Comparison of ENCODE assay signal across 24 mouse cellular contexts in the genomic region with DNA sequence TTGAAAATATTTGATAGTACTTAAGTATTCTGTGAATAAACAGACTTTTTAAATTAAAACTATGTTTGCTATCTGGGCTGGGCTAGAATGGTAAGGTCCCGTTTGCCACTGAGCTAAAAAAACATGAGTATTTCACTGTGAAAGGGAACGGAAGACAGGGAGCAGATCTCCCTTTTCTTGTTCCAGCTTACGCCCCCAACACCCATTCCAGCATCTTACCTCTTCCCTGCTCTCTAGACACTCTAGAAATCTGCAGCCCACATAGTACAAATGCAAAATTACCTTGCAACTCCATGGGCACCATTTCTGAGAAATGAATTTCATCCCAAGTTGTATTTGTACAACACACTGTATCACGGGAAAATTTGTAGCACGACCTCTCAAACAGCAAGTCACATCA. TPM values are rescaled to one million over a fixed set of nuclear protein-coding genes. Genes with fewer than 3 reads are reported as not detected.
A peak's percentile ranks its signal among the peaks of the same experiment; 100 is the strongest.
DNase-seq lines count a peak whose midpoint lies in the region; ATAC-seq lines count a peak whose summit lies in the region.
"Had no signal": no experiment of that assay in that cellular context is flagged by ENCODE, and none has a peak within 500 bp of the region (broad histone marks: within the 10 kb centered on the region; RNA-seq: fewer than 3 reads in every experiment).

No protein-coding gene starts in this region.

- DNase-seq in frontal cortex, postnatal 36 days (ENCODE audit: low spot score in 2 of 2): no peak
- peak; percentile 22 for DNase-seq in heart, adult 11 months
- no peak for DNase-seq in heart, embryonic 10.5 days (ENCODE audit: low spot score)
- peak; percentile 42 for DNase-seq in right cerebral cortex, adult 18-20 months
- DNase-seq in right cerebral cortex, postnatal 14 days: no peak
- DNase-seq in brain, adult 2 months (ENCODE audit: low read depth, low spot score): peak; percentile 66
- no peak for DNase-seq in layer of hippocampus, postnatal 25 days (ENCODE audit: extremely low spot score in 1 of 2, low spot score in 1 of 2)
- DNase-seq: adrenal gland, adult 2 months; adrenal gland, adult 8-10 months; adrenal gland, postnatal 10 days; adrenal gland, postnatal 14 days; adrenal gland, postnatal 25 days; adrenal gland, postnatal 36 days; B cell, adult 2 months; cerebellum, adult 11 months; cerebellum, adult 11-12 months; cerebellum, adult 18-20 months had no signal

- H3K9me3 ChIP-seq in heart, embryonic 10.5 days: no peaks in the 10 kb centered on the region
- H3K9me3 ChIP-seq: G1E had no signal

- no peaks in the 10 kb centered on the region for H3K27me3 ChIP-seq in heart, embryonic 10.5 days (ENCODE audit: insufficient read depth, poor library complexity, severe bottlenecking)
- H3K27me3 ChIP-seq: CH12.LX had no signal

- peak; percentile 91 for ATAC-seq in frontal cortex, adult (ENCODE audit: low TSS enrichment)
- ATAC-seq: activated CD4-positive, CD25-positive, alpha-beta regulatory T cell, adult 4 months; CD4-positive, CD25-positive, alpha-beta regulatory T cell, adult 4 months; Patski had no signal

- H3K27ac ChIP-seq in heart, embryonic 10.5 days: no peak overlapping the region

- H3K4me1 ChIP-seq in heart, embryonic 10.5 days: no peaks in the 10 kb centered on the region

- H3K36me3 ChIP-seq in heart, embryonic 10.5 days: no peaks in the 10 kb centered on the region
- H3K36me3 ChIP-seq: G1E had no signal

- WGBS in heart, embryonic 10.5 days: 89% methylated on average over 5 of the region's 5 CpGs

- no peak overlapping the region for H3K4me3 ChIP-seq in heart, embryonic 10.5 days

RNA-seq across cellular contexts. Expression of gene Hecw2, which starts 49.9 kb away (rescaled TPM):
- polyA plus RNA-seq in heart, embryonic 10.5 days (2016; fragmentation: Nextera tagmentation; extraction: Ambion mirVana): 5.2 and 6.6 TPM in 2 replicates
- 10 to 100 TPM; 19.1 to 27.3 TPM for total RNA-seq in layer of hippocampus, postnatal 25 days (2021)
- total RNA-seq: MEL had no signal
- polyA plus RNA-seq: CD4-positive, CD25-positive, alpha-beta regulatory T cell, adult 4 months; G1E had no signal

Comparison
In these comparisons a context has a peak if more than half of its experiments do, and no peak if none do; other contexts are left out.
1. DNase-seq: peak in heart, adult 11 months (single experiment), right cerebral cortex, adult 18-20 months (single experiment) and brain, adult 2 months (single experiment); none in frontal cortex, postnatal 36 days (0 of 2), heart, embryonic 10.5 days (single experiment), right cerebral cortex, postnatal 14 days (single experiment) and layer of hippocampus, postnatal 25 days (0 of 2).